Mouse (Mus musculus): ENCODE results near the gene Slc1a4. TPM values are rescaled to one million over a fixed set of nuclear protein-coding genes. Genes with fewer than 3 reads are reported as not detected.
A peak's percentile ranks its signal among the peaks of the same experiment; 100 is the strongest.

Slc1a4 gene
- polyA plus RNA-seq, 1 experiment from 2014 or later = 9.6 TPM

DNA sequence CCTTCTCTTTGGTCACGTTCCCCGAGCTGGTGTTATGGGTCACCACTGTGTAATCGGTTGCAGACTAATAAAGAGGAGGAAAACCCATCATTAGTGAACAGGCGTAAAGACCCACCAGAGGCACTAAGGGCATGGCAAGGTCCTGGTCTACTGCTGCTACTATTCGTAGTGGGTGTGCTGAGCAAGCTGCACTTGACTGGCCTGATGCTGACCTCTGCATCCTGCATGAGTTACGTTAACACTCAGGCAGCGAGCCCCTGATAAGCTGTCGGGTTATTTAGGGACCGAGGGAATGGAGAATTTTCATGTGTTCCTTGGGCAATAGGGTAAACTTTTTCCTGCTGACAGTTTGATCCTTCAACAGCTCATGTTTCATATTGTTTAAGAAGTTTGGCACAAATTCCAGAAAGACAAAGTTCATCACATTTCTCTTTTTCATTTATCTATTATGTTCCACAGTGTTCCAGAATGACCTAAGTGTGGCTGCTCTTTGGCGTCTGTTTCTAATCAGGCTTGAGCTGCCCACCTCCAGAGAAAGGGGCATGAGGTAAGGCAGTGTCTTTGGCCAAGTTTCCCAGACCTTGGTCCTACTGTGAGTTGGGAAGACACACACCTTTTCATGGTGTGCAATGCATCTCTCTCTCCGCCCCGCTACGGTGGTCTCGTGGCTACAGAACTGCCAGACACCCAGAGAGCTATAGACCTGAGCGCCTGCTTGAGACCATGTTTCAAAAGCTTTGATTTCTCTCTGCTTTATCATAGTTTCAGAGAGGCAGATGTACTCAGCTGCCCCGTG, 13.7 kb downstream of the Slc1a4 start:
- H3K4me1 ChIP-seq (ENCODE audit: control insufficient read depth, insufficient read depth, low read length) = peaks cover 9% of the 10 kb centered on the region; the same call in 1 of the 2 replicates
- no peaks in the 10 kb centered on the region for H3K9me3 ChIP-seq (ENCODE audit: control insufficient read depth, low read length)
- H3K27me3 ChIP-seq (ENCODE audit: control insufficient read depth, insufficient read depth, low read length) = no peaks in the 10 kb centered on the region
- H3K27ac ChIP-seq (replicated peaks; ENCODE audit: low read depth, low read length) = no peak overlapping the region
- DNase-seq (ENCODE audit: low spot score) = peak; percentile 27
- no peak for ATAC-seq (ENCODE audit: insufficient number of reproducible peaks, low FRiP score, low TSS enrichment, low read depth)
- 44% methylated on average over 16 of the region's 16 CpGs for WGBS
- H3K9ac ChIP-seq (ENCODE audit: low read length) = no peak overlapping the region
- no peak overlapping the region for H3K4me2 ChIP-seq (ENCODE audit: low read depth, severe bottlenecking)
- H3K36me3 ChIP-seq (ENCODE audit: control insufficient read depth, insufficient read depth, low read length) = no peaks in the 10 kb centered on the region
- H3K4me3 ChIP-seq (ENCODE audit: low read depth, low read length) = no peak overlapping the region

DNA sequence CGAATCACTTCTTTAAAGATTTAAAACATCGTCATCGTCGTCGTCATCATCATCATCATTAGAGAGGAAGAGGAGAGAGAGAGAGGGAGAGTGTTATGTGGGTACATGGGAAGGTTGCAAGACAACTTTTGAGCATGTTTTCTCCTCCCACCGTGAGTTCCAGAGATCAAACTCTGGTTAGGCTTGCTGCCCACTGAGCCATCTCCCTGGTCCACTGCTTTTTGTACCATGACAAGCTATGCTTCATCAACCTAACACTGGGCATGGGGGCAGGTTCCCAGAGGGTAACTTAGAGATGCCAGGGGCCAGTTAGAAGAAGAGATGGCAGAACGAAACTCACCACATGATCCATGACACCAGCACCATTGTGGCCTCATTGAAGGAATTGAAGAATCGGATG, 18.9 kb downstream of the Slc1a4 start:
- 94% methylated on average over 8 of the region's 8 CpGs for WGBS
- no peak for ATAC-seq (ENCODE audit: insufficient number of reproducible peaks, low FRiP score, low TSS enrichment, low read depth)
- H3K9me3 ChIP-seq (ENCODE audit: control insufficient read depth, low read length) = no peaks in the 10 kb centered on the region

DNA sequence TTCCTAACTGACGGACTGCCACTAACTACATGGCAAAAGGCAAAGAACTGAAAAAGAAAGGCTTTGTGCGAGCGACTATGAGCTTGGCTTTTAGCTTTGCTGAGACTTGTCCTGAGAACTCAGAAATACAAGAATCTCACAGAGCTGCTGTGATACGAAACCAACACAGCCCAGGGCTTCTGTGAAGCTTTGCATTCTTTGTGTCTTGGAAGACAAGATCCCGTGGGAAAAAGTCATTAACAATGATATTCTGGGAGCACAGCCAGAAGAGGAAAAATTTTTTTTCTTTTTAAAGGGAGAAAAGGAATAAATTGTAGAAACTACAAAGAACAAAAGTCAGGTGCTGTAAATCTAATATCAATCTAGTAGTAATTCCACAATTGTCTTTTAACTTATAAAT, 23.5 kb downstream of the Slc1a4 start:
- DNase-seq (ENCODE audit: low spot score) (no peak), ATAC-seq (ENCODE audit: insufficient number of reproducible peaks, low FRiP score, low TSS enrichment, low read depth) (no peak)
- Histone ChIP-seq H3K27ac (replicated peaks; ENCODE audit: low read depth, low read length) (no peak overlapping the region), H3K36me3 (ENCODE audit: control insufficient read depth, insufficient read depth, low read length) (no peaks in the 10 kb centered on the region), H3K9ac (ENCODE audit: low read length) (no peak overlapping the region), H3K27me3 (ENCODE audit: control insufficient read depth, insufficient read depth, low read length) (no peaks in the 10 kb centered on the region), H3K4me1 (ENCODE audit: control insufficient read depth, insufficient read depth, low read length) (no peaks in the 10 kb centered on the region), H3K4me3 (ENCODE audit: low read depth, low read length) (no peak overlapping the region), H3K9me3 (ENCODE audit: control insufficient read depth, low read length) (no peaks in the 10 kb centered on the region), H3K4me2 (ENCODE audit: low read depth, severe bottlenecking) (no peak overlapping the region)
- 93% methylated on average over 5 of the region's 5 CpGs for WGBS

More for the DNA sequence above, 18.9 kb downstream of the Slc1a4 start:
- Histone ChIP-seq H3K27me3 (ENCODE audit: control insufficient read depth, insufficient read depth, low read length) (no peaks in the 10 kb centered on the region), H3K27ac (replicated peaks; ENCODE audit: low read depth, low read length) (no peak overlapping the region), H3K4me1 (ENCODE audit: control insufficient read depth, insufficient read depth, low read length) (peaks cover 3% of the 10 kb centered on the region; the same call in 1 of the 2 replicates), H3K4me3 (ENCODE audit: low read depth, low read length) (no peak overlapping the region), H3K9ac (ENCODE audit: low read length) (no peak overlapping the region), H3K4me2 (ENCODE audit: low read depth, severe bottlenecking) (no peak overlapping the region), H3K36me3 (ENCODE audit: control insufficient read depth, insufficient read depth, low read length) (no peaks in the 10 kb centered on the region)
- DNase-seq (ENCODE audit: low spot score) = no peak

DNA sequence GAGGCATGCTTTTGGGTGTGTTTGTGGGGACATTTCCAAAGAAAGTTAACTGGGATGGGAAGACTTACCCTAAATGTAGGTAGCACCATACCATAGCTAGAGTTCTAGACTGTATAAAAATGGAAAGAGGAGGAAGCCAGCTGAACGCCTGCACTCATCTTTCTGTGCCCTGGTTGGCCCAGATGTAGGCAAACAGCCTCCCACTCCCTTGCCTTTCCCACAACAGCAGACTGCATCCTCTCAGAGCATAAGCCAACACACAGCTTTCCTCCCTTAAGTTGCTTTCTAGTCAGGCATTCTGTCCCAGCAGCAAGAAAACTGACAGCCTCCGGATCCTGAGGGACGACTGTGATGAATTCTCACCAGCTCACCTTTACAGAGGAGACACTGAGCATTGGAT, 25.1 kb downstream of the Slc1a4 start:
- Histone ChIP-seq H3K4me1 (ENCODE audit: control insufficient read depth, insufficient read depth, low read length) (no peaks in the 10 kb centered on the region), H3K27me3 (ENCODE audit: control insufficient read depth, insufficient read depth, low read length) (no peaks in the 10 kb centered on the region), H3K9ac (ENCODE audit: low read length) (no peak overlapping the region), H3K27ac (replicated peaks; ENCODE audit: low read depth, low read length) (no peak overlapping the region), H3K9me3 (ENCODE audit: control insufficient read depth, low read length) (no peaks in the 10 kb centered on the region), H3K4me2 (ENCODE audit: low read depth, severe bottlenecking) (no peak overlapping the region), H3K36me3 (ENCODE audit: control insufficient read depth, insufficient read depth, low read length) (no peaks in the 10 kb centered on the region; the same call in 1 of the 2 replicates), H3K4me3 (ENCODE audit: low read depth, low read length) (no peak overlapping the region)
- DNase-seq (ENCODE audit: low spot score) (no peak), ATAC-seq (ENCODE audit: insufficient number of reproducible peaks, low FRiP score, low TSS enrichment, low read depth) (no peak)
- 92% methylated on average over 3 of the region's 3 CpGs for WGBS

DNA sequence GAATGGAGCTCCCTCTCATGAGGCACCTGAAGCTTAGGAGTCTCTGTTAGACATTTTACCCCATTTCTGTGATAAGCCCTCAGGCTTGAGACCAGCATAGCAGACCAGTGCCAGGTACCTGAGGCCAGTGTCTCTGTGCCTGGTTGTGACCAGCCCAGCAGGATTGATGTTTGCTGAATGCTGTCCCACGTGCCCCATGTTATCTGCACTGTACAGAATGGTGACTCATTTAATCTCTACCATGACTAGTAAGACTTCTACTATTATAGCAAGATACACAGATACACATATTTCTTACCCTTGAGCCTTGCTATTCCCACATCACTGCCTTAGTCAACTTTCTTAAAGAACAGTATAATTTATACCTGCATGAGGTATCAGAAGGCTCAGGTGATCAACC, 26.9 kb downstream of the Slc1a4 start:
- DNase-seq (ENCODE audit: low spot score) (no peak), ATAC-seq (ENCODE audit: insufficient number of reproducible peaks, low FRiP score, low TSS enrichment, low read depth) (no peak)
- WGBS = 84% methylated on average over 1 of the region's 1 CpGs
- H3K4me2 ChIP-seq (ENCODE audit: low read depth, severe bottlenecking) = no peak overlapping the region
- no peaks in the 10 kb centered on the region for H3K9me3 ChIP-seq (ENCODE audit: control insufficient read depth, low read length)
- no peaks in the 10 kb centered on the region for H3K4me1 ChIP-seq (ENCODE audit: control insufficient read depth, insufficient read depth, low read length)
- no peak overlapping the region for H3K9ac ChIP-seq (ENCODE audit: low read length)
- no peaks in the 10 kb centered on the region for H3K27me3 ChIP-seq (ENCODE audit: control insufficient read depth, insufficient read depth, low read length)
- no peak overlapping the region for H3K27ac ChIP-seq (replicated peaks; ENCODE audit: low read depth, low read length)
- no peak overlapping the region for H3K4me3 ChIP-seq (ENCODE audit: low read depth, low read length)
- H3K36me3 ChIP-seq (ENCODE audit: control insufficient read depth, insufficient read depth, low read length) = no peaks in the 10 kb centered on the region; the same call in 1 of the 2 replicates

DNA sequence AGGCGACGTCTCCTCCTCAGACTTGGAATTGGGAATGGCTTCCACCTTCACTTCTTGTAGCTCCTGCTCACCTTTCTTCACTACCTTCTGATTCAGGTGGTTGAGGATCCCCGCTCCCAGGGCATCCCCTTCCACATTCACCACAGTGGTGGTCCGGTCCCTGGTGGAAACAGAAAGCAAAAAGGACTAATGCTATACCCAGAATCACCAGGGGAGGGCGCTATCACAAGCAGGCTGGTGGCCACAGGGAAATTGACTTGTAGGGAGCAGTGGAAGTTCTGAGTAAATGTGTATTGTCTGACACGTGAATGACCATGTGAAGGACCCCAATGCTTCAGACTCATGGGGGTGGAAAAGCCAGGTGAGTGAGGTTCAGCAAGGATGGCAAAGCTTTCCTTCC, 28.2 kb downstream of the Slc1a4 start:
- ATAC-seq (ENCODE audit: insufficient number of reproducible peaks, low FRiP score, low TSS enrichment, low read depth) = no peak
- no peaks in the 10 kb centered on the region; the same call in 1 of the 2 replicates for H3K36me3 ChIP-seq (ENCODE audit: control insufficient read depth, insufficient read depth, low read length)

DNA sequence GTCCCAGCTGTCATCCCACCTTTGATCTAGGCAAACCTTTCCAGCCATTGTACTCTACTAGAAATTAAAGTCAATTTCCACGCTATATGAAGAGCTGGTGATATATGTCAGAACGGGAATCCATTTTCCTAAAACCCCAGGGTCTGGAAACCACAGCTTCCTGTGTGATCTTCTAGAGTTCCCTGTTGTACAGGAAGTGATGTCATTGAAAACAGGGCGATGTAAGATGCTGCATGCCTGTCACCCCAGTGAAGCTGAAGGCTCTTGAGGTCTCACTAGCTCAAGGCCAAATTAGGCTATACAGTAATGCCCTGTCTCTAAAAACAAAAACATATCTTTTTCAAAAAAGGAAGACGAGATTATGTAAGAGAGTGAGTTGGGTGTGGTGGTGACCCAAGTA, 31.2 kb downstream of the Slc1a4 start:
- DNase-seq (ENCODE audit: low spot score) = no peak
- Histone ChIP-seq H3K27ac (replicated peaks; ENCODE audit: low read depth, low read length) (no peak overlapping the region), H3K27me3 (ENCODE audit: control insufficient read depth, insufficient read depth, low read length) (no peaks in the 10 kb centered on the region), H3K9ac (ENCODE audit: low read length) (no peak overlapping the region), H3K36me3 (ENCODE audit: control insufficient read depth, insufficient read depth, low read length) (no peaks in the 10 kb centered on the region; the same call in 1 of the 2 replicates), H3K4me1 (ENCODE audit: control insufficient read depth, insufficient read depth, low read length) (no peaks in the 10 kb centered on the region), H3K9me3 (ENCODE audit: control insufficient read depth, low read length) (no peaks in the 10 kb centered on the region), H3K4me2 (ENCODE audit: low read depth, severe bottlenecking) (no peak overlapping the region), H3K4me3 (ENCODE audit: low read depth, low read length) (no peak overlapping the region)
- ATAC-seq (ENCODE audit: insufficient number of reproducible peaks, low FRiP score, low TSS enrichment, low read depth) = no peak
- 91% methylated on average over 4 of the region's 4 CpGs for WGBS

More for the DNA sequence above, 28.2 kb downstream of the Slc1a4 start:
- H3K9ac ChIP-seq (ENCODE audit: low read length) = no peak overlapping the region
- H3K27ac ChIP-seq (replicated peaks; ENCODE audit: low read depth, low read length) = no peak overlapping the region
- peak; percentile 43 for DNase-seq (ENCODE audit: low spot score)
- H3K4me1 ChIP-seq (ENCODE audit: control insufficient read depth, insufficient read depth, low read length) = no peaks in the 10 kb centered on the region
- H3K9me3 ChIP-seq (ENCODE audit: control insufficient read depth, low read length) = no peaks in the 10 kb centered on the region
- H3K27me3 ChIP-seq (ENCODE audit: control insufficient read depth, insufficient read depth, low read length) = no peaks in the 10 kb centered on the region
- no peak overlapping the region for H3K4me3 ChIP-seq (ENCODE audit: low read depth, low read length)
- WGBS = 76% methylated on average over 6 of the region's 6 CpGs
- no peak overlapping the region for H3K4me2 ChIP-seq (ENCODE audit: low read depth, severe bottlenecking)

DNA sequence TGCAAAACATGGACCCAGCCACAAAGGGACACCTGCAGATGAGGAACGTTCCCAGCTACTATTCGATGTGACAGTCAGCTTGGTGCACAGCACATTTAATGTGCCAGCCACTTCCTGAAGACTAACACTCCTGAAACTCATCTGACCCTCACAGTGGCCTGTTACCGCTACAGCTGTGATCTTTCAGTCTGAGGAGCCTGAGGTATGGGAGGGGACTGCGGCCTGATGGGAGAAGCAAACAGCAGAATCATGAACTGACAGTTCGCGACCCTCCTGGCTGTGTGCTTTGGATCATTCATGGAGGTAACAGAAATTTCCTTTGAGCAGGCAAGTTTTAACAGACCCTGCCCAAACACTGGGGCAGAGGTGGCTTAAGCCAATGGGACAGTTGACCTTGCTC, 31.7 kb downstream of the Slc1a4 start:
- no peaks in the 10 kb centered on the region for H3K9me3 ChIP-seq (ENCODE audit: control insufficient read depth, low read length)
- H3K4me1 ChIP-seq (ENCODE audit: control insufficient read depth, insufficient read depth, low read length) = no peaks in the 10 kb centered on the region
- 82% methylated on average over 6 of the region's 6 CpGs for WGBS
- no peak for DNase-seq (ENCODE audit: low spot score)
- H3K27me3 ChIP-seq (ENCODE audit: control insufficient read depth, insufficient read depth, low read length) = no peaks in the 10 kb centered on the region
- no peak overlapping the region for H3K27ac ChIP-seq (replicated peaks; ENCODE audit: low read depth, low read length)
- ATAC-seq (ENCODE audit: insufficient number of reproducible peaks, low FRiP score, low TSS enrichment, low read depth) = no peak
- no peak overlapping the region for H3K9ac ChIP-seq (ENCODE audit: low read length)
- no peaks in the 10 kb centered on the region; the same call in 1 of the 2 replicates for H3K36me3 ChIP-seq (ENCODE audit: control insufficient read depth, insufficient read depth, low read length)
- no peak overlapping the region for H3K4me3 ChIP-seq (ENCODE audit: low read depth, low read length)
- no peak overlapping the region for H3K4me2 ChIP-seq (ENCODE audit: low read depth, severe bottlenecking)

Measured in limb, embryonic 11.5 days (tissue).